Mouse (Mus musculus): ENCODE data around the gene Hic1.

Gene Hic1

GRCm38 (mm10) chr11:75168590-75169361 lies 543 bp downstream of the Hic1 start:
- peak; percentile 87 to 95 for DNase-seq (ENCODE audit: inconsistent age in 2 of 2, low spot score in 1 of 2)

GRCm38 (mm10) chr11:75167643-75168589 lies 1.4 kb downstream of the Hic1 start:
- peak; percentile 40 to 63 for DNase-seq (ENCODE audit: inconsistent age in 2 of 2, low spot score in 1 of 2)

DNA sequence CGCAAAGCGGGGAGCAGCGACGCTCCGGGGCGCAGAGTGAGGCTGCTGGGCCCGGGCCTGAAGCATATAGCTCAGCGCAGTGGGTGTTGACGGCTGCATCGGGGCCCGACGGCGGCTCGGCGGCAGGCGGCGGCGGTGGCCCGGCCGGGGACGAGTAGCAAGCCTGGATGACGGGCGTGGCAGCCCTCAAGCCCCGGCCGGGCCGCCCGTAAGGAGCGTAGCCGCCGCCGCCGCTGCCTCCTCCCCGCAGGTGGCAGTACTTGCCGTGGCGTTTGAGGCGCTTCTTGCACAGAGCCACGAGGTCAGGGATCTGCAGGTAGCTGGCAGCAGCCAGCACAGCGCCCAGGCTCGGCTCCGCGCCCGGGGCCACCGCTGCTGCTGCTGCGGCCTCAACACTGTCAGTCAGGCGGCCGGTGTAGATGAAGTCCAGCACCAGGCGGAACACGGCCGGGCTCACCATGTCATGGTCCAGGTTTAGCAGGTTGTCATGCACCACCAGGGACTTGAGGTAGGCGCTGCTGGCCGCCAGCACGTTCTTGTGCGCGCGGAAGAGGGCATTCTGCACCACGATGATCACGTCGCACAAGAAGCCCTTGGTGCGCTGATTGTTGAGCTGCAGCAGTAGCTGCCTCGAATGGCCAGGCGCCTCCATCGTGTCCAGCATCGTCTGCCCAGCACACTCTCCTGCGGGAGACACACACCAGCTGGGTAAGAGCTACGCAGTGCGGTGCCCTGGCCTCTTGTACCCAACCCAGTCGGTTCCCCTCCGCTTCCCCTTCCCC lies 2.3 kb downstream of the Hic1 start:
- peak in 1 of 2 experiments; percentile 67 for DNase-seq (ENCODE audit: inconsistent age in 2 of 2, low spot score in 1 of 2)

DNA sequence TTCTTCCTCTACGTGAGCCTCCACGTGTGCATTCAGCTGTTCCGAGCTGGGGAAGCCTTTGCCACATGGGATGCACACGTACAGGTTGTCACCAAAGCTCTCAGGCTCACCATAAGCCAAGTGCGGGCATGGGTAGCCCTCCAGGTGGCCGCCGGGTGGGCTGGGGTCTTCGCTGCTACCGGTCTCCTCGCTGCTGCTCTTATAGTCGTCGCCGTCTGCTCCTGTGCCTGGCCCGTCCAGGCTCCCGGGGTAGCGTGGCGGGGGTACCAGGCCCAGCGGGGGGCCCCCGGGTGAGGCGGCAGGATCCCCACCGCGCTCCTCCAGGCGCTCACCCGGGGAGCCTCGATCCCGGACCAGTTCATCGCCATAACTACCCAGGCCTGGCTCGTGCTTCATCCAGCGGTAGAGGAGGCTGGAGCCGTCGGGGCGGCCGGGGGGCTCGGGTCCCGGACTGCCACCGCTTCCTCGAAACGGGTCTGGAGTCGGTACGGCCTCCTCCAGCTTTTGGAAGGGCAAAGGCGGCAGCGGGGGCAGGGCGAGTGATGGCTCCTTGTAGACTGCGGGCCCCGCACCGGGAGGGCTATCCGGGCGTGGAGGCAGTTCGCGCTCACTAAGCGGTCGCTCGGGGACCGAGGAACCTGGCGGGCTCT lies 3.0 kb downstream of the Hic1 start:
- DNase-seq (ENCODE audit: inconsistent age in 2 of 2, low spot score in 1 of 2): peak in 1 of 2 experiments; percentile 67

- DNase-seq (ENCODE audit: inconsistent age in 2 of 2, low spot score in 1 of 2): peak; percentile 80 to 93
These were observed 3.7 kb downstream of the Hic1 start for GRCm38 (mm10) chr11:75165441-75166192.

- no peak for DNase-seq (ENCODE audit: inconsistent age in 2 of 2, low spot score in 1 of 2)
These were observed 4.6 kb downstream of the Hic1 start for GRCm38 (mm10) chr11:75164750-75165149.

DNA sequence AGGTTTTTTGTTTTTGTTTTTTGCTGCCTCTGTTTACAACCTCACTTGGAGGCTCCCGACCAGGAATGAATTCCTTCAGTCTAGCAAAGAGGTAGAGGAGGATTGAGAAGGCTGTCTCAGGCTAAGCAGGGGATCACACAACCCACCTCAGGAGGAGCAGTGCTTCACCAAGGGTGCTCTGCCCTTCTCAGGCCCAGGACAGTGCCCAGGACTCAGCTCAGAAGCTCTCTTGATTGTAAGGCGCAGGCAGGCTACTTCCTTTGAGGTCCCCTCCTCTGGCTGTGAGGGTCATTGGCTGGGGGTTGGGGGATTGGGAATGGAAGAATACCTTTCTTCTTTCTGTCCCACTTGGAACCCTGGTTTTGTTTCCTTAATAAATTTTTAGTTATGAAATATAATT lies 5.3 kb downstream of the Hic1 start:
- DNase-seq (ENCODE audit: inconsistent age in 2 of 2, low spot score in 1 of 2): no peak

GRCm38 (mm10) chr11:75163379-75163778 lies 5.9 kb downstream of the Hic1 start:
- DNase-seq (ENCODE audit: inconsistent age in 2 of 2, low spot score in 1 of 2): no peak

- DNase-seq (ENCODE audit: inconsistent age in 2 of 2, low spot score in 1 of 2): no peak
These were observed 6.7 kb downstream of the Hic1 start for GRCm38 (mm10) chr11:75162591-75163080.

- no peak for DNase-seq (ENCODE audit: inconsistent age in 2 of 2, low spot score in 1 of 2)
These were observed 7.8 kb downstream of the Hic1 start for GRCm38 (mm10) chr11:75161417-75162008.

DNA sequence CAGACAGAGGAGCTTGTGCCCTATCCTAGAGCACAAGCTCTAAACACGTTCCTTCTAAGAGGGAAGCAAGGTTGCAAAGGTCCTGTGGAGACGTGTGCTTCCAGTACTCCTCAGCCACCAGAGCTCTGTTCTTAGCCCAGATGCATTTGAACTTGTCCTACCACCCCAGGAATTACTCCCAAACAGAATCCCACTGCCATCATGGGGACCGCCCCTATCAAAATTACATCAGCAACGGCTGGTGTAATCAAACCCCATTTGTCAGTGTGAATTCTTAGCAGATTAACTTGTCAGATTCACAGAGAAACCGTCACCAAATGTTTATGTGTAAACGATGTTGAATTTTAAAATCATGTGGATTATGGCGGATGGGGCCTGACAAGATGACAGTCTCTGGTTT lies 8.4 kb downstream of the Hic1 start:
- no peak for DNase-seq (ENCODE audit: inconsistent age in 2 of 2, low spot score in 1 of 2)

DNA sequence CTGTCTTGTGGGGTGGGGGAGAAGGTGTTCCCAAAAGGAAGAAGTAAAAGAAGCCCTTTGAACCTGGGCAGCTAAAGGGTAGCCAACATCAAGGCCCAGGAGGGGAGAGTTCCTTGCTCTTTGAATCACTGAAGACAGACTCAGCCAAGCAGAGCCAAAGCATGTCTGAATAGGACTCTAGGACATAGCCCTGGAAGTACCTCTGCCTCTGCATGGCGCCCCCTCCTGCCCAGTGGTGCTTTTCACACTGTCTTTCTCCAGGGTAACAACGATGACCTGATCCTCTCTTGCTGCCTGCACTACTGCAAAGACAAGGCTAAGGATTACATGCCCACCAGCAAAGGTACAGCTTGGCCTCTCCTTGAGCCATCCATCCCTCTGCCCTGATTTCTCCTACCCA lies 9.8 kb downstream of the Hic1 start:
- peak; percentile 45 to 76 for DNase-seq (ENCODE audit: inconsistent age in 2 of 2, low spot score in 1 of 2)

GRCm38 (mm10) chr11:75158432-75158831 lies 10.9 kb downstream of the Hic1 start:
- peak; percentile 9 to 74 for DNase-seq (ENCODE audit: inconsistent age in 2 of 2, low spot score in 1 of 2)

- peak in 1 of 2 experiments; percentile 6 for DNase-seq (ENCODE audit: inconsistent age in 2 of 2, low spot score in 1 of 2)
These were observed 11.4 kb downstream of the Hic1 start for GRCm38 (mm10) chr11:75157901-75158300.

DNA sequence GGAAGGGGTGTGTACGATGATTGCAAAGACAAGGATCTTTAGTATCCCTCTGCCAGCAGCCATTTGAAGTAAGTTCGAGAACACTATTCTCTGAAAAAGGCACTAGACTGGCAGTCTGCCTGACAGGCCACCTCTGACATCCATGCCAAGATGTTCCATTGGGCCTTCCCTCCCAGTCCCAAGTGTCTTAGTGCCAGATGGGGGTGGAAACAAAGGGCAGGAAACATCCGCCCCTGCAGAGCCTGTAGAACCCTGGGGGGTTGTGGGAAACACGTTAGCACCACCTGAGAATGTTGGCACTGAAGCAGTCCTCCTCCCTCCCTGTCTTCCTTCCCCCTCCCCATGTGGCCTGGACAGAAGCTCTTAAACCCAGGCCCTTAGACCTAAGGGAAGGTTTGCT lies 12.3 kb downstream of the Hic1 start:
- peak in 1 of 2 experiments; percentile 20 for DNase-seq (ENCODE audit: inconsistent age in 2 of 2, low spot score in 1 of 2)

GRCm38 (mm10) chr11:75156416-75156815 lies 12.9 kb downstream of the Hic1 start:
- no peak for DNase-seq (ENCODE audit: inconsistent age in 2 of 2, low spot score in 1 of 2)

GRCm38 (mm10) chr11:75155985-75156384 lies 13.3 kb downstream of the Hic1 start:
- DNase-seq (ENCODE audit: inconsistent age in 2 of 2, low spot score in 1 of 2): no peak

GRCm38 (mm10) chr11:75154053-75154585 lies 15.2 kb downstream of the Hic1 start:
- peak in 1 of 2 experiments; percentile 11 for DNase-seq (ENCODE audit: inconsistent age in 2 of 2, low spot score in 1 of 2)

Measured in adrenal gland, adult (tissue).